Mouse (Mus musculus): ENCODE measurements around the gene Aldh1l1. TPM values are rescaled to one million over a fixed set of nuclear protein-coding genes. Genes with fewer than 3 reads are reported as not detected.

Aldh1l1 gene
- polyA plus RNA-seq, 1 experiment = 17.9 TPM

- WGBS = 38% methylated on average over 2 of the region's 2 CpGs
These were observed 75.1 kb downstream of the Aldh1l1 start for GRCm38 (mm10) chr6:90561234-90561781.

GRCm38 (mm10) chr6:90564240-90564639 is 78.0 kb downstream of the Aldh1l1 start:
- Histone ChIP-seq H3K4me3 (replicated peaks; ENCODE audit: extremely low read depth, low read depth, low read length) (no peak overlapping the region), H3K4me1 (ENCODE audit: control insufficient read depth, insufficient read depth, low read length) (peaks cover 2% of the 10 kb centered on the region; the same call in 1 of the 2 replicates)
- DNase-seq = no peak
- WGBS = 76% methylated on average over 9 of the region's 9 CpGs
- no peak for TF ChIP-seq POLR2A (IDR thresholded peaks at IDR 0.05; ENCODE audit: borderline replicate concordance, extremely low read depth, low read depth, low read length)
- no peak for TF ChIP-seq CTCF (IDR thresholded peaks at IDR 0.05; ENCODE audit: insufficient read depth, low read length)

More at GRCm38 (mm10) chr6:90561234-90561781, 75.1 kb downstream of the Aldh1l1 start:
- TF ChIP-seq POLR2A (IDR thresholded peaks at IDR 0.05; ENCODE audit: borderline replicate concordance, extremely low read depth, low read depth, low read length) (no peak), CTCF (IDR thresholded peaks at IDR 0.05; ENCODE audit: insufficient read depth, low read length) (no peak)
- peaks cover 7% of the 10 kb centered on the region; the same call in 1 of the 2 replicates for H3K4me1 ChIP-seq (ENCODE audit: control insufficient read depth, insufficient read depth, low read length)
- DNase-seq = no peak
- no peak overlapping the region for H3K4me3 ChIP-seq (replicated peaks; ENCODE audit: extremely low read depth, low read depth, low read length)

GRCm38 (mm10) chr6:90565357-90566215 is 79.4 kb downstream of the Aldh1l1 start:
- no peak for TF ChIP-seq CTCF (IDR thresholded peaks at IDR 0.05; ENCODE audit: insufficient read depth, low read length)
- no peak for TF ChIP-seq POLR2A (IDR thresholded peaks at IDR 0.05; ENCODE audit: borderline replicate concordance, extremely low read depth, low read depth, low read length)
- DNase-seq = no peak
- Histone ChIP-seq H3K4me3 (replicated peaks; ENCODE audit: extremely low read depth, low read depth, low read length) (no peak overlapping the region), H3K4me1 (ENCODE audit: control insufficient read depth, insufficient read depth, low read length) (peaks cover 2% of the 10 kb centered on the region; the same call in 1 of the 2 replicates)
- WGBS = 49% methylated on average over 13 of the region's 13 CpGs

GRCm38 (mm10) chr6:90567486-90567885 is 81.3 kb downstream of the Aldh1l1 start:
- no peak for DNase-seq
- no peak overlapping the region for H3K4me3 ChIP-seq (replicated peaks; ENCODE audit: extremely low read depth, low read depth, low read length)

GRCm38 (mm10) chr6:90567928-90568327 is 81.7 kb downstream of the Aldh1l1 start:
- WGBS = 73% methylated on average over 3 of the region's 3 CpGs
- Histone ChIP-seq H3K4me1 (ENCODE audit: control insufficient read depth, insufficient read depth, low read length) (no peaks in the 10 kb centered on the region), H3K4me3 (replicated peaks; ENCODE audit: extremely low read depth, low read depth, low read length) (no peak overlapping the region)
- no peak for DNase-seq
- no peak for TF ChIP-seq POLR2A (IDR thresholded peaks at IDR 0.05; ENCODE audit: borderline replicate concordance, extremely low read depth, low read depth, low read length)
- no peak for TF ChIP-seq CTCF (IDR thresholded peaks at IDR 0.05; ENCODE audit: insufficient read depth, low read length)

More at GRCm38 (mm10) chr6:90567486-90567885, 81.3 kb downstream of the Aldh1l1 start:
- no peaks in the 10 kb centered on the region for H3K4me1 ChIP-seq (ENCODE audit: control insufficient read depth, insufficient read depth, low read length)
- TF ChIP-seq POLR2A (IDR thresholded peaks at IDR 0.05; ENCODE audit: borderline replicate concordance, extremely low read depth, low read depth, low read length) (no peak), CTCF (IDR thresholded peaks at IDR 0.05; ENCODE audit: insufficient read depth, low read length) (no peak)
- 80% methylated on average over 3 of the region's 3 CpGs for WGBS

GRCm38 (mm10) chr6:90568721-90569120 is 82.5 kb downstream of the Aldh1l1 start:
- no peak for DNase-seq
- no peak overlapping the region for H3K4me3 ChIP-seq (replicated peaks; ENCODE audit: extremely low read depth, low read depth, low read length)
- 78% methylated on average over 4 of the region's 4 CpGs for WGBS
- TF ChIP-seq POLR2A (IDR thresholded peaks at IDR 0.05; ENCODE audit: borderline replicate concordance, extremely low read depth, low read depth, low read length) = no peak
- TF ChIP-seq CTCF (IDR thresholded peaks at IDR 0.05; ENCODE audit: insufficient read depth, low read length) = no peak
- no peaks in the 10 kb centered on the region for H3K4me1 ChIP-seq (ENCODE audit: control insufficient read depth, insufficient read depth, low read length)

- TF ChIP-seq CTCF (IDR thresholded peaks at IDR 0.05; ENCODE audit: insufficient read depth, low read length) (no peak), POLR2A (IDR thresholded peaks at IDR 0.05; ENCODE audit: borderline replicate concordance, extremely low read depth, low read depth, low read length) (no peak)
- WGBS = 44% methylated on average over 12 of the region's 12 CpGs
- Histone ChIP-seq H3K4me1 (ENCODE audit: control insufficient read depth, insufficient read depth, low read length) (no peaks in the 10 kb centered on the region), H3K4me3 (replicated peaks; ENCODE audit: extremely low read depth, low read depth, low read length) (no peak overlapping the region)
- no peak for DNase-seq
These were observed 83.6 kb downstream of the Aldh1l1 start for GRCm38 (mm10) chr6:90569736-90570383.

- TF ChIP-seq POLR2A (IDR thresholded peaks at IDR 0.05; ENCODE audit: borderline replicate concordance, extremely low read depth, low read depth, low read length) (no peak), CTCF (IDR thresholded peaks at IDR 0.05; ENCODE audit: insufficient read depth, low read length) (no peak)
- DNase-seq = no peak
- Histone ChIP-seq H3K4me3 (replicated peaks; ENCODE audit: extremely low read depth, low read depth, low read length) (no peak overlapping the region), H3K4me1 (ENCODE audit: control insufficient read depth, insufficient read depth, low read length) (no peaks in the 10 kb centered on the region)
- 76% methylated on average over 8 of the region's 8 CpGs for WGBS
These were observed 84.2 kb downstream of the Aldh1l1 start for GRCm38 (mm10) chr6:90570392-90570791.

GRCm38 (mm10) chr6:90575261-90575715 is 89.1 kb downstream of the Aldh1l1 start:
- no peak for TF ChIP-seq POLR2A (IDR thresholded peaks at IDR 0.05; ENCODE audit: borderline replicate concordance, extremely low read depth, low read depth, low read length)
- TF ChIP-seq CTCF (IDR thresholded peaks at IDR 0.05; ENCODE audit: insufficient read depth, low read length) = peak; percentile 43
- DNase-seq = peak; percentile 74
- Histone ChIP-seq H3K4me3 (replicated peaks; ENCODE audit: extremely low read depth, low read depth, low read length) (no peak overlapping the region), H3K4me1 (ENCODE audit: control insufficient read depth, insufficient read depth, low read length) (no peaks in the 10 kb centered on the region)
- WGBS = 61% methylated on average over 3 of the region's 3 CpGs
